Mouse (Mus musculus): ENCODE measurements at regions not wholly inside any gene's neighbourhood (a gene's known extent, or its start where the extent isn't known, plus 50 kb on each side); places are given as distances from the start of the nearest gene placed in this dataset.

- no peak overlapping the region for H3K4me2 ChIP-seq (ENCODE audit: low read depth, low read length)
- TF ChIP-seq CTCF (IDR thresholded peaks at IDR 0.05; ENCODE audit: low read depth) (no peak), EP300 (IDR thresholded peaks at IDR 0.05; ENCODE audit: low read depth) (no peak)
- ATAC-seq (ENCODE audit: insufficient read depth, low read depth) (no peak), DNase-seq (ENCODE audit: low spot score) (no peak)
- H3K4me1 ChIP-seq (ENCODE audit: control insufficient read depth, insufficient read depth) = peaks cover 25% of the 10 kb centered on the region
- no peaks in the 10 kb centered on the region for H3K27me3 ChIP-seq (ENCODE audit: control insufficient read depth, insufficient read depth, low read length)
- H3K36me3 ChIP-seq (replicated peaks; ENCODE audit: control insufficient read depth, insufficient read depth, low read length) = no peaks in the 10 kb centered on the region
- H3K9me3 ChIP-seq (replicated peaks; ENCODE audit: control insufficient read depth, low read length) = no peaks in the 10 kb centered on the region
- H3K27ac ChIP-seq (ENCODE audit: low read depth) = no peak overlapping the region
- WGBS = 47% methylated on average over 3 of the region's 3 CpGs
- H3K4me3 ChIP-seq (ENCODE audit: low read depth, low read length) = no peak overlapping the region
- H3K9ac ChIP-seq (replicated peaks; ENCODE audit: low read depth, low read length) = no peak overlapping the region
Measured at GRCm38 (mm10) chr3:21492413-21492812, 584.0 kb upstream of the Tbl1xr1 start.

- ATAC-seq (ENCODE audit: insufficient read depth, low read depth) (no peak), DNase-seq (ENCODE audit: low spot score) (no peak)
- H3K36me3 ChIP-seq (replicated peaks; ENCODE audit: control insufficient read depth, insufficient read depth, low read length) = no peaks in the 10 kb centered on the region
- no peak overlapping the region for H3K4me2 ChIP-seq (ENCODE audit: low read depth, low read length)
- no peaks in the 10 kb centered on the region for H3K27me3 ChIP-seq (ENCODE audit: control insufficient read depth, insufficient read depth, low read length)
- no peak overlapping the region for H3K9ac ChIP-seq (replicated peaks; ENCODE audit: low read depth, low read length)
- H3K27ac ChIP-seq (ENCODE audit: low read depth) = no peak overlapping the region
- H3K4me3 ChIP-seq (ENCODE audit: low read depth, low read length) = no peak overlapping the region
- peaks cover 30% of the 10 kb centered on the region for H3K4me1 ChIP-seq (ENCODE audit: control insufficient read depth, insufficient read depth)
- 85% methylated on average over 6 of the region's 6 CpGs for WGBS
- H3K9me3 ChIP-seq (replicated peaks; ENCODE audit: control insufficient read depth, low read length) = no peaks in the 10 kb centered on the region
- TF ChIP-seq CTCF (IDR thresholded peaks at IDR 0.05; ENCODE audit: low read depth) (no peak), EP300 (IDR thresholded peaks at IDR 0.05; ENCODE audit: low read depth) (no peak)
Measured at GRCm38 (mm10) chr3:21493384-21493783, 583.1 kb upstream of the Tbl1xr1 start.

- Histone ChIP-seq H3K4me2 (ENCODE audit: low read depth, low read length) (no peak overlapping the region), H3K9me3 (replicated peaks; ENCODE audit: control insufficient read depth, low read length) (no peaks in the 10 kb centered on the region), H3K4me3 (ENCODE audit: low read depth, low read length) (no peak overlapping the region), H3K4me1 (ENCODE audit: control insufficient read depth, insufficient read depth) (peaks cover 30% of the 10 kb centered on the region), H3K27me3 (ENCODE audit: control insufficient read depth, insufficient read depth, low read length) (no peaks in the 10 kb centered on the region), H3K27ac (ENCODE audit: low read depth) (no peak overlapping the region), H3K36me3 (replicated peaks; ENCODE audit: control insufficient read depth, insufficient read depth, low read length) (no peaks in the 10 kb centered on the region), H3K9ac (replicated peaks; ENCODE audit: low read depth, low read length) (no peak overlapping the region)
- TF ChIP-seq EP300 (IDR thresholded peaks at IDR 0.05; ENCODE audit: low read depth) (no peak), CTCF (IDR thresholded peaks at IDR 0.05; ENCODE audit: low read depth) (no peak)
- WGBS = 65% methylated on average over 3 of the region's 3 CpGs
- DNase-seq (ENCODE audit: low spot score) (no peak), ATAC-seq (ENCODE audit: insufficient read depth, low read depth) (no peak)
Measured at GRCm38 (mm10) chr3:21494904-21495303, 581.5 kb upstream of the Tbl1xr1 start.

- Histone ChIP-seq H3K36me3 (replicated peaks; ENCODE audit: control insufficient read depth, insufficient read depth, low read length) (no peaks in the 10 kb centered on the region), H3K27ac (ENCODE audit: low read depth) (no peak overlapping the region), H3K4me1 (ENCODE audit: control insufficient read depth, insufficient read depth) (peaks cover 30% of the 10 kb centered on the region), H3K27me3 (ENCODE audit: control insufficient read depth, insufficient read depth, low read length) (no peaks in the 10 kb centered on the region), H3K9me3 (replicated peaks; ENCODE audit: control insufficient read depth, low read length) (no peaks in the 10 kb centered on the region), H3K9ac (replicated peaks; ENCODE audit: low read depth, low read length) (no peak overlapping the region), H3K4me3 (ENCODE audit: low read depth, low read length) (no peak overlapping the region), H3K4me2 (ENCODE audit: low read depth, low read length) (no peak overlapping the region)
- peak; percentile 23 for DNase-seq (ENCODE audit: low spot score)
- no peak for TF ChIP-seq EP300 (IDR thresholded peaks at IDR 0.05; ENCODE audit: low read depth)
- TF ChIP-seq CTCF (IDR thresholded peaks at IDR 0.05; ENCODE audit: low read depth) = no peak
- 27% methylated on average over 5 of the region's 5 CpGs for WGBS
- no peak for ATAC-seq (ENCODE audit: insufficient read depth, low read depth)
Measured at GRCm38 (mm10) chr3:21495651-21496050, 580.8 kb upstream of the Tbl1xr1 start.

GRCm38 (mm10) chr3:21496166-21496565, 580.3 kb upstream of the Tbl1xr1 start:
- Histone ChIP-seq H3K9ac (replicated peaks; ENCODE audit: low read depth, low read length) (no peak overlapping the region), H3K4me3 (ENCODE audit: low read depth, low read length) (no peak overlapping the region), H3K4me1 (ENCODE audit: control insufficient read depth, insufficient read depth) (peaks cover 30% of the 10 kb centered on the region), H3K27me3 (ENCODE audit: control insufficient read depth, insufficient read depth, low read length) (no peaks in the 10 kb centered on the region), H3K27ac (ENCODE audit: low read depth) (no peak overlapping the region), H3K36me3 (replicated peaks; ENCODE audit: control insufficient read depth, insufficient read depth, low read length) (no peaks in the 10 kb centered on the region), H3K9me3 (replicated peaks; ENCODE audit: control insufficient read depth, low read length) (no peaks in the 10 kb centered on the region), H3K4me2 (ENCODE audit: low read depth, low read length) (no peak overlapping the region)
- no peak for TF ChIP-seq CTCF (IDR thresholded peaks at IDR 0.05; ENCODE audit: low read depth)
- no peak for TF ChIP-seq EP300 (IDR thresholded peaks at IDR 0.05; ENCODE audit: low read depth)
- ATAC-seq (ENCODE audit: insufficient read depth, low read depth) (no peak), DNase-seq (ENCODE audit: low spot score) (no peak)
- 83% methylated on average over 2 of the region's 2 CpGs for WGBS

GRCm38 (mm10) chr3:21497011-21497410, 579.4 kb upstream of the Tbl1xr1 start:
- TF ChIP-seq EP300 (IDR thresholded peaks at IDR 0.05; ENCODE audit: low read depth) (no peak), CTCF (IDR thresholded peaks at IDR 0.05; ENCODE audit: low read depth) (no peak; the same call in 1 of the 2 replicates)
- H3K36me3 ChIP-seq (replicated peaks; ENCODE audit: control insufficient read depth, insufficient read depth, low read length) = no peaks in the 10 kb centered on the region
- WGBS = 5% methylated on average over 1 of the region's 1 CpGs
- H3K4me3 ChIP-seq (ENCODE audit: low read depth, low read length) = no peak overlapping the region
- ATAC-seq (ENCODE audit: insufficient read depth, low read depth) = peak; percentile 82
- H3K4me2 ChIP-seq (ENCODE audit: low read depth, low read length) = no peak overlapping the region
- peaks cover 30% of the 10 kb centered on the region for H3K4me1 ChIP-seq (ENCODE audit: control insufficient read depth, insufficient read depth)
- H3K27me3 ChIP-seq (ENCODE audit: control insufficient read depth, insufficient read depth, low read length) = no peaks in the 10 kb centered on the region
- DNase-seq (ENCODE audit: low spot score) = peak; percentile 66
- H3K9ac ChIP-seq (replicated peaks; ENCODE audit: low read depth, low read length) = no peak overlapping the region
- H3K27ac ChIP-seq (ENCODE audit: low read depth) = no peak overlapping the region; the same call in 1 of the 2 replicates
- no peaks in the 10 kb centered on the region for H3K9me3 ChIP-seq (replicated peaks; ENCODE audit: control insufficient read depth, low read length)

Measured in heart, postnatal 0 days (tissue).